Mouse (Mus musculus): ENCODE measurements around the gene Gm815.

Gene Gm815

DNA sequence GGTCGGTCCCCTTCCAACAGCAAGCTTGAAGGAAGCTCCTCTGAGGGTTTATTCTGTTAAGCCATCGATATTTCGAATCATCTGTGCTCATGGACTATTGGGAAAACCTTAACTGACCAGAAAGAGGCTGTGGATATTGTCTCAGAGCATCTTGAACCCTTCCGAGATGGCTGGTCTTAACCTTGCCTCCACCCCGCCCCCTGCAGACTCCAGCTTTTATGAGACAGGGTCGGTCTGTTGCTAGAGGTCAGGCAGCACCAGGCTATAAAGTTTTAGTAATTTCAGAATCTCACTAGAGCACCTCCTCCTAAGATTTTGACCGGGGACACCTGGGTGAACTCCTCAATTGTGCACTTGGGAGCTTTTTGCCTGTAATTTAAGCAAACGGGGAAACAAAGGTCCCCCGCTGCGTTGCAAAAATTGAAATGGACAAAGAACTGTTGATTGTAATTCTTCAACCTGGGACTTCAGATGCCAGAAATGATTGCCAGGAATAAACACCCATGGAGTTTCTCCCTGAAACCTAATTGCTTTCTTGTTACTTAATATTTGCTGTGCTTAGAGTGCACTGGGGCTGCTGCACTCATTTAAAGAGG is 8.4 kb upstream of the Gm815 start:
- DNase-seq (ENCODE audit: low read depth, low spot score): no peak

DNA sequence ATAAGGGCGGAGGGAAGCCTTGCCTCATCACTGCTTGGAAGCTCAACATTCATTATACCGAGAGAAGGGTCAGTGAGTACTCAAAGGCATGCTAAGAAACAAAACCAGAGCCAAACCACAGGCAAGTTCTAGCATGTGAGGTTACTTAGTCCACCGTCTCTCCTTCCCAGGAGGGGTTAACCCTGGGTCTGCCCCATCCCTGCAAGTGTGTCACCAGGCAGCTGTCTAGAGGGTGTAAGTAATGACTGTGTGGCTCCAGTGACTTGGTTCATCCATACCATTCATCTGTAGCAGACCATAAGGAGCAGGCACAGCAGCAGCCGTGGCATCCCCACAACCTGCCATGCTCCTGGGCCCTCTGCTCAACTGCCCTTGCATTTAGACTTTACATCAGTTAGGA is 5.8 kb upstream of the Gm815 start:
- no peak for DNase-seq (ENCODE audit: low read depth, low spot score)

DNA sequence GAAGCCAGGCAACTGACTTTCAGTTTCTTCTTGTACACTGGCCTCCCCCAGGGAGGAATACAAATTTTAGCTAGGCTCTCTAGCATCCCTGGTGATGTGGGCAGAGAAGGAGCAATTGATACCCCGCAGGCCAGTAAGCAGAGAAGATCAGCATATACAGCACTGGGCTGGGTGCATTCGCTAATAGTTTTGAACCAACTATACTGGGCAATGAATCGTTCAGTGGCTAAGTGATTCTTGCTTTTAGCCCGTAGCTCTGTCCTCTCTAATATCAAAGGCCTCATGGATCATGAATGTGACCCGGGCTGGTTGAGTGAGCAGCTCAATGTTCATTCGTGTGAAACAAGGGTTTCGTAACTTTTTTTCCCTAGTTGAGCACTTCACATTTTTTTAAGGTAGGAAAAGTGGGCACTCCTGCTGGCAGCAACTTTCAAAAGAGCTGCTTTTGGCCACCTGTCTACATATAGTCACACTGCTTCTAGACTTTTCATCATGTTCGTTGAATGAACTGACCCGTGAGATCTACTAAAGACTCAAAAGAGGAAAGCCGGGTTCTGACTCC is 3.7 kb upstream of the Gm815 start:
- no peak for DNase-seq (ENCODE audit: low read depth, low spot score)

DNA sequence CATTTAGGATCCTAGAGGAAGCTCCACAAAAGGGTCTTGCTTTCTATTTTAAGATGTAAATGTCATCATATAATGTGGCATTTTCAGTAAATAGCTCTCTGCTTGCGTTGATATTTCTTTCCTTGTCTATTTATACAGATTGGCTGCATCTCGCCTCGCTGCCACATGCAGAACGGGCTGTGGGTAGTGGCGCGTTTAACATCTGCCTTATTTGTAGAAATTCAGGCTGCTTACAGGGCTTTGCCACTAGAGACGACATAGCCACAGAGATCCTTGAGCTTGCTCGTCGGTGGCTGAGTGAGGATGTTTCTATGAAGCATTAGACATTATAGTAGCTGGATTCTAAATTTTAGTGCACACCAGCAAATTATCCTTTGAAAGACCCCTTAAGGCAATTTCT is 2.5 kb downstream of the Gm815 start:
- no peak for DNase-seq (ENCODE audit: low read depth, low spot score)

DNA sequence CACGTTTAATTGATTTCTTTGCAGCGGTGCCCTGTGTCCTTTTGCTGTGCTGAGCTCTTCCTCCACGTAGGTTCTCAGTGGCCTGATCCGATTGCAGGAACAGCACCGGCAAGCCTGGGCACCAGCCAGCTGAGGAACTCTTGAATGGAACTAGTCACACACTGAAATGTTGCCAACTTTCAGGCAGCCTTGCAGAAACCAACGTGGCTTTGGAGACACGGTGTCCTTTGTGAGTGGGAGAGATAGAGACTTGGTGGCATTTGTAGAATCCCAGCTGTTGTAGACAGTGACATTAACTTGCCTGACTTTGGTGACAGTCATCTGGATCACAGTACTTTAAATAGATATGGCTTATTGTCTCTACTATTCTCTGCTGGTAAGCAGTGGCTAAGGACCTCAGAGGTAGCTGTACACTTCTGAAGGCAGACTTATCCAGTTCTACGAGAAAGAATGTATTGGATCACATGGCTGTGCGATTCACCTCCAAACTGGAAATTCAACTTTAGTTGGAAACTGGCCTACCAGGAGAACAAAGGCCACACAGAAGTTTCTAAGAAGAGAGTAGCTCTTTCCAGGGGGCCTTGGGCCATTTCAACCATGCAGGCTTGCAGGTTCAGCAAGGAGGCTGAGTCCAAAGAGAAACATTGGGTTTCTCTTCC is 5.8 kb downstream of the Gm815 start:
- no peak for DNase-seq (ENCODE audit: low read depth, low spot score)

DNA sequence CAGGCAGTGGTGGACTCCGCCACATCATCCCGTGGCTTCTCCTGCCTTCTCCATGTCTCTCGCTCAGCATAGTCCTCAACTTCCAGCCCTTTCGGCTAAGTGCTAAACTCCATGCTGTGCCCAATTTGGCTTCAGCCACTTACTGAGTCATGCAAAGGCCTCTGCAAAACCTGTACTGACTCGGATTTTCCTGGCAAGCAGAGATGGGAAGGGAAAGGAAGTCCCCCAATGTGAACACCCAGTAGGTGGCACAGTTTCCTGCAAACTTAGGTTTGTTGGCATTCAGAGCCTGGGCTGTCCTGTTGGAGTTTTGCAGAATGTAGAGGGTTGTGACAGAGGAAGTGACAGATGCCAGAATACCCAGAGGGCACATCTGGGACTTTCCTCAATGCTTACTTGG is 7.2 kb downstream of the Gm815 start:
- peak; percentile 38 for DNase-seq (ENCODE audit: low read depth, low spot score)

DNA sequence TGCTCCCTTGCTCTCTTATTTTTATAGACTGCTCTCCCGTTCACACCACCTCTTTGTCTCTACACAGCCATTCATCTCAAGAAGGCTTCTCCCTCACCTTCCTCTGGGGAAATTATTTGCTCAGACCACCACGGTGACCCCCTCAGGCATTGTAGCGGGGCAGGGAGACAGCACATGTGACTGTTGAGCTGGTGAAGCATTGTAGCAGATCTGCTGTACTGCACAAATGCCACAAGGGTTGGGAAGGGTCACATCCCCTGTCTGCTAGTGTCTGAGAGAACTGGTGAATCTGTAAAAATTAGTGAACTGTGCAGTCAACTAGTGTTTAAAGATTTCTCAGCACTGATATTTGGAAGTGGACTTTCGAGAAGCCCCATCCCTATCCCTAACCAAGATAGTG is 16.5 kb downstream of the Gm815 start:
- DNase-seq (ENCODE audit: low read depth, low spot score): no peak

DNA sequence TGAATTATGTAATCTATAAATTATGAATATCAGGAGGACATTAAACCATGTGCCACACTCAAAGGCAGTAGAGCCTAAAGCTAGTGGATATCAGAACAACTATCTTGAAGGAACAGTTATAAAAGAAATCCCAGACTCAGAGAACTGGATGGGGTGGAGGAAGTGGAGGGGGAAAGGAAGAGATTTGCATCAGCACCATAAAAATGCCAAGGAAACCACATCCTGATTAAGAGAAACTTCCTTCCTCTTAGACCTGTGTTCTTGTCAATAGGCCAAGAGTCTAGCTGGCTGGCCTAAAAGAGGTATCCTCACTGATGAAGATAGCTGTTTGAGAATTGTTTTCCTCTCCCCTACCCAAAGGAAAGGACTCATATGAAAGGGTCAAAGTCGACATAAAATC is 28.6 kb downstream of the Gm815 start:
- DNase-seq (ENCODE audit: low read depth, low spot score): no peak

DNA sequence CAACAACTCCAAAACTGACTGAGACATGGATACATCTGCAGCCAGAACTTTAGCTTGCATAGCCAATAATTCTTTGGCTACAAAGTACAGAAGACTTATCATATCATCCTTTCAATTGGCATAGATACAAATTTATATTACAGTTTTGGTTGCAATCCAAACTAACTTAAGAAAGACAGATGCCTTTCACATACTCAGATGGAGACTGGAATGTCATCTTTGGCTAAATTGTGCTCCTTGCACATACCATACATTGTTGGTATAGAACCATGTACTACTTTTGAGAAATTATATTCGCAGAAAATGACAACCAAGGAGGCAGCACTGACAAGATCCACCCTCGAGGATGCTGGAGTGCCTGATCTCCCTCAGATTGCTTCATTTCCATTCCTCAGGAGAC is 35.1 kb downstream of the Gm815 start:
- DNase-seq (ENCODE audit: low read depth, low spot score): no peak

DNA sequence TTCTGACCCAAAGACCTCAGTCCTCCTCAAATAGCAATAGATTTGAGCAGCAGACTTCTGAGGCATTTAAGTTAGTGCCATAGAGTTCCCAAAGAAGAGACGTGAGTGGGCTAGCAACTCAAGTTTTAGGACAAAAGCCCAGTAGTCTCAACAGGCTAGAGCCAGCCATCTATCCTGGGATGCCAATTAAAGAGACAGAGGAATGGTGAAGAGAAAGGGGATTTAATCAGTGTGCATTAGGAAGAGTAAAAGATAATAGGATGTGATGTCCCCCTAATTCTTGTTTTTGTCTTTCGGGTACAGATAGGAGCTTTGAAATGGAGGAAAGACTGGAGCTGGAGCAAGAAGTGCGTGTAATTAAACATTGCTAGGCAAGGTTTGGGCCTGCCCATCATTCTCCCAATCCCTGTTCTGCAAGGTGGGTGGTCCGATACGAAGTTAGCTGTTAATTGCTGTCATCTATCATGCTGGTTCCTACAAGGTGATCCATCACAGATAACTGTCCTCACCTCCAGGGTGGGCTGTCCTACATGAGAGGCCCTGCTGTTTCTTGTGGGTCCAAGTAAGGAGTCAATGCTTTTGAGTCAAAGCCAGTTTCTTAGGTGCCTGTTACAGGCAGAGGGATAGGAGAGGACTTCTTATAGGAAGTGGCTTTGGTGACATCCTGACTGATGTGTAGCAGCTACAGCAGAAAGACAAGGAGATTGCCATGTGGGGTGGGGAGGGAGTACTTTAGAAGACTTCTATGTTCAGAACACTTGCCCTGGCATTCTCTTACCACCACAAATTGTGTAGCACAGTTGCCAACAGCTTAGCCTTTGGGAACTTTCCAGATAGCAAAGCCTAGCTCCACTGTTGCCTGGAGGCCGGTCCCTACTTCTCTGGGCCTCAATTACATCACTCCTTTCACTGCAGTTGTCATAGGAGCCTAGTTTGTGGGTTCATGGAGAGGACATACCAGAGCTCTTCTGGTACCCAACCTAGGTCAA is 44.9 kb downstream of the Gm815 start:
- DNase-seq (ENCODE audit: low read depth, low spot score): no peak

DNA sequence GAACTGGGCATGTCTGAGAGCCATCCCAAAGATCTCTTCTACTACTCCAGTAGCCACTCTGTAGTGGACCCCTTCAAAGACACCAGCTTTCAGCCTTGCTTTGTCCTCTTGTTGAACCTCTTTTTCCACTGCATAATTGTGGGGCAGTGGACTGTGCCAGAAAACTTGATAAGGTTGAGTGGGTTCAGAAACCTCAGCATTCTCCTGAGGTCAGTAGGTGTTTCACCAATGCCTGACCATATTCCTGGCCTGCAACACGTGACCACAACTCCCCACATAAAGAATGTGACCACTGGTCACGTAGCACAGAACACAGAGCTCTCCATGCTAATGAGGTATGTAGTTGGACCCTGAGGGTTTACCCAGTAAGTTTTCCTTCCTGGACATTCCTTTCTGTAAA is 48.5 kb downstream of the Gm815 start:
- DNase-seq (ENCODE audit: low read depth, low spot score): no peak

Measured in 3T3-L1 (cell line).